Mouse (Mus musculus) frontal cortex, postnatal 10 days (tissue): ENCODE data around the gene Rpl19.

Experiments
- DNase-seq, 2 experiments: peaks; one replicate each; pipeline ENCODE4 v3.0.0; 2022; ENCODE audit warnings: low spot score in 2 of 2, mixed read lengths in 1 of 2

Gene Rpl19

GRCm38 (mm10) chr11:98026570-98027296 lies at the start of gene Rpl19:
Rpl19 (plus strand) TSS chr11:98026710.
- peak; percentile 85 to 92 for DNase-seq

- DNase-seq = no peak
Observed at GRCm38 (mm10) chr11:97977797-97978196, 48.7 kb upstream of the Rpl19 start.

- DNase-seq = no peak
Observed at GRCm38 (mm10) chr11:97978392-97978791, 48.1 kb upstream of the Rpl19 start.

GRCm38 (mm10) chr11:97979824-97980495 lies 46.5 kb upstream of the Rpl19 start:
- DNase-seq = no peak

- DNase-seq = no peak
Observed at GRCm38 (mm10) chr11:97980531-97980966, 46.0 kb upstream of the Rpl19 start.

GRCm38 (mm10) chr11:97982721-97983120 lies 43.8 kb upstream of the Rpl19 start:
- DNase-seq = no peak

GRCm38 (mm10) chr11:97983506-97983905 lies 43.0 kb upstream of the Rpl19 start:
- DNase-seq = no peak

- DNase-seq = no peak
Observed at GRCm38 (mm10) chr11:97983983-97984382, 42.5 kb upstream of the Rpl19 start.

- no peak for DNase-seq
Observed at GRCm38 (mm10) chr11:97985727-97986677, 40.5 kb upstream of the Rpl19 start, which contains the start of gene Plxdc1. Plxdc1 (minus strand) TSS chr11:97986444.

- no peak for DNase-seq
Observed at GRCm38 (mm10) chr11:97986738-97987465, 39.6 kb upstream of the Rpl19 start.

- peak; percentile 91 to 92 for DNase-seq
Observed at GRCm38 (mm10) chr11:97987551-97988526, 38.7 kb upstream of the Rpl19 start.

GRCm38 (mm10) chr11:97988530-97989096 lies 37.9 kb upstream of the Rpl19 start:
- DNase-seq = peak; percentile 75 to 83

GRCm38 (mm10) chr11:97994539-97995100 lies 31.9 kb upstream of the Rpl19 start:
- DNase-seq = peak in 1 of 2 experiments; percentile 69

- no peak for DNase-seq
Observed at GRCm38 (mm10) chr11:97995564-97996288, 30.8 kb upstream of the Rpl19 start, which contains the start of gene Arl5c. Arl5c (minus strand) TSS chr11:97996181.

GRCm38 (mm10) chr11:97996691-97997090 lies 29.8 kb upstream of the Rpl19 start:
- DNase-seq = no peak

GRCm38 (mm10) chr11:97997387-97997960 lies 29.0 kb upstream of the Rpl19 start:
- DNase-seq = no peak

GRCm38 (mm10) chr11:97998074-97998793 lies 28.3 kb upstream of the Rpl19 start:
- DNase-seq = no peak
